In genomic region chr11:59707931-59708611, GRCm38 (mm10) we compare ENCODE assay signal across 8 mouse cellular contexts. TPM values are rescaled to one million over a fixed set of nuclear protein-coding genes. Genes with fewer than 3 reads are reported as not detected.
DNase-seq lines count a peak whose midpoint lies in the region; ATAC-seq lines count a peak whose summit lies in the region.

No protein-coding gene starts in this region.

- peak overlapping the region; percentile 93 for H3K27ac ChIP-seq in embryonic facial prominence, embryonic 14.5 days (replicated peaks; ENCODE audit: low read depth, low read length)
- H3K27ac ChIP-seq in heart, embryonic 10.5 days: peak overlapping the region; percentile 89
- peak overlapping the region; percentile 93 for H3K27ac ChIP-seq in kidney, embryonic 14.5 days (ENCODE audit: low read depth, low read length)
- peak overlapping the region; percentile 74 for H3K27ac ChIP-seq in limb, embryonic 12.5 days
- peak overlapping the region; percentile 81 for H3K27ac ChIP-seq in midbrain, embryonic 16.5 days (ENCODE audit: low read length)

- peak overlapping the region; percentile 24 for H3K4me2 ChIP-seq in embryonic facial prominence, embryonic 14.5 days (ENCODE audit: low read depth, low read length)
- no peak overlapping the region; the same call in 1 of the 2 replicates for H3K4me2 ChIP-seq in kidney, embryonic 14.5 days (replicated peaks; ENCODE audit: low read depth, low read length)
- H3K4me2 ChIP-seq in limb, embryonic 12.5 days: no peak overlapping the region
- peak overlapping the region; percentile 7; the same call in 1 of the 2 replicates for H3K4me2 ChIP-seq in midbrain, embryonic 16.5 days (ENCODE audit: low read length)

- H3K36me3 ChIP-seq in embryonic facial prominence, embryonic 14.5 days (ENCODE audit: control insufficient read depth, insufficient read depth, low read length): peaks cover 6% of the 10 kb centered on the region; the same call in 1 of the 2 replicates
- H3K36me3 ChIP-seq in heart, embryonic 10.5 days: no peaks in the 10 kb centered on the region
- peaks cover 5% of the 10 kb centered on the region; the same call in 1 of the 2 replicates for H3K36me3 ChIP-seq in kidney, embryonic 14.5 days (ENCODE audit: control insufficient read depth, insufficient read depth, low read length)
- H3K36me3 ChIP-seq in limb, embryonic 12.5 days: peaks cover 13% of the 10 kb centered on the region; the same call in 1 of the 2 replicates
- H3K36me3 ChIP-seq in midbrain, embryonic 16.5 days (ENCODE audit: control insufficient read depth, insufficient read depth, low read length): no peaks in the 10 kb centered on the region

- peak overlapping the region; percentile 38; the same call in 1 of the 2 replicates for H3K9ac ChIP-seq in embryonic facial prominence, embryonic 14.5 days (ENCODE audit: low read depth, low read length)
- no peak overlapping the region; the same call in 1 of the 2 replicates for H3K9ac ChIP-seq in kidney, embryonic 14.5 days (ENCODE audit: low read depth, low read length)
- H3K9ac ChIP-seq in limb, embryonic 12.5 days (replicated peaks): no peak overlapping the region
- H3K9ac ChIP-seq in midbrain, embryonic 16.5 days (ENCODE audit: low read depth, low read length): peak overlapping the region; percentile 40; the same call in 1 of the 2 replicates

- WGBS in embryonic facial prominence, embryonic 14.5 days: 26% methylated on average over 11 of the region's 11 CpGs
- WGBS in heart, embryonic 10.5 days: 20% methylated on average over 11 of the region's 11 CpGs
- 41% methylated on average over 11 of the region's 11 CpGs for WGBS in kidney, embryonic 14.5 days
- WGBS in limb, embryonic 12.5 days: 62% methylated on average over 11 of the region's 11 CpGs
- WGBS in midbrain, embryonic 16.5 days: 25% methylated on average over 11 of the region's 11 CpGs

- no peaks in the 10 kb centered on the region for H3K9me3 ChIP-seq in embryonic facial prominence, embryonic 14.5 days (ENCODE audit: control insufficient read depth, low read length)
- no peaks in the 10 kb centered on the region for H3K9me3 ChIP-seq in heart, embryonic 10.5 days
- H3K9me3 ChIP-seq in kidney, embryonic 14.5 days (ENCODE audit: control insufficient read depth, low read length): no peaks in the 10 kb centered on the region
- H3K9me3 ChIP-seq in limb, embryonic 12.5 days: no peaks in the 10 kb centered on the region
- no peaks in the 10 kb centered on the region for H3K9me3 ChIP-seq in midbrain, embryonic 16.5 days (replicated peaks; ENCODE audit: control insufficient read depth, low read length, poor library complexity, severe bottlenecking)

- ATAC-seq in embryonic facial prominence, embryonic 14.5 days (ENCODE audit: low read depth): peak; percentile 87
- ATAC-seq in kidney, embryonic 14.5 days (ENCODE audit: low FRiP score, low TSS enrichment): peak; percentile 88
- ATAC-seq in limb, embryonic 12.5 days (ENCODE audit: insufficient number of reproducible peaks, insufficient read depth, low FRiP score, low TSS enrichment, low read depth): no peak
- ATAC-seq in midbrain, embryonic 16.5 days: peak; percentile 54; the same call in 1 of the 2 replicates

- peaks cover 31% of the 10 kb centered on the region for H3K4me1 ChIP-seq in embryonic facial prominence, embryonic 14.5 days (ENCODE audit: control insufficient read depth, insufficient read depth, low read length)
- peaks cover 59% of the 10 kb centered on the region for H3K4me1 ChIP-seq in heart, embryonic 10.5 days
- peaks cover 19% of the 10 kb centered on the region for H3K4me1 ChIP-seq in kidney, embryonic 14.5 days (ENCODE audit: control insufficient read depth, insufficient read depth, low read length)
- peaks cover 25% of the 10 kb centered on the region for H3K4me1 ChIP-seq in limb, embryonic 12.5 days (replicated peaks)
- H3K4me1 ChIP-seq in midbrain, embryonic 16.5 days (ENCODE audit: control insufficient read depth, insufficient read depth, low read length): peaks cover 16% of the 10 kb centered on the region

- no peaks in the 10 kb centered on the region for H3K27me3 ChIP-seq in embryonic facial prominence, embryonic 14.5 days (replicated peaks; ENCODE audit: control insufficient read depth, insufficient read depth, low read length)
- no peaks in the 10 kb centered on the region for H3K27me3 ChIP-seq in heart, embryonic 10.5 days (ENCODE audit: insufficient read depth, poor library complexity, severe bottlenecking)
- H3K27me3 ChIP-seq in kidney, embryonic 14.5 days (ENCODE audit: control insufficient read depth, insufficient read depth, low read length): no peaks in the 10 kb centered on the region
- no peaks in the 10 kb centered on the region for H3K27me3 ChIP-seq in limb, embryonic 12.5 days
- no peaks in the 10 kb centered on the region for H3K27me3 ChIP-seq in midbrain, embryonic 16.5 days (ENCODE audit: control insufficient read depth, insufficient read depth, low read depth, low read length)

- H3K4me3 ChIP-seq in embryonic facial prominence, embryonic 14.5 days (ENCODE audit: low read depth, low read length): no peak overlapping the region
- peak overlapping the region; percentile 38 for H3K4me3 ChIP-seq in heart, embryonic 10.5 days
- H3K4me3 ChIP-seq in kidney, embryonic 14.5 days (ENCODE audit: low read length): no peak overlapping the region
- no peak overlapping the region for H3K4me3 ChIP-seq in limb, embryonic 12.5 days (replicated peaks)
- H3K4me3 ChIP-seq in midbrain, embryonic 16.5 days (ENCODE audit: low read depth, low read length): no peak overlapping the region

- DNase-seq in adrenal gland, adult (ENCODE audit: inconsistent age in 2 of 2, low spot score in 1 of 2): peak; percentile 45 to 80
- no peak for DNase-seq in adrenal gland, postnatal 4 days (ENCODE audit: low spot score in 2 of 2)
- DNase-seq in embryonic facial prominence, embryonic 14.5 days (ENCODE audit: low spot score): peak; percentile 88
- peak; percentile 83 for DNase-seq in heart, embryonic 10.5 days (ENCODE audit: low spot score)
- peak; percentile 93 for DNase-seq in telencephalon, adult 2 months (ENCODE audit: low read depth, low spot score)

RNA-seq across cellular contexts. Expression of gene Mprip, which starts 47.0 kb away (rescaled TPM):
- total RNA-seq in adrenal gland, postnatal 4 days (2021): 100 to 1,000 TPM; 235 to 240 TPM
- 75.0 and 80.4 TPM in 2 replicates for polyA plus RNA-seq in embryonic facial prominence, embryonic 14.5 days (2014; fragmentation: Nextera tagmentation; extraction: Ambion mirVana)
- polyA plus RNA-seq in heart, embryonic 10.5 days (2016; fragmentation: Nextera tagmentation; extraction: Ambion mirVana): 36.6 and 43.6 TPM in 2 replicates
- polyA plus RNA-seq in kidney, embryonic 14.5 days (2014; fragmentation: Nextera tagmentation; extraction: Ambion mirVana): 53.4 and 64.1 TPM in 2 replicates
- 66.6 and 97.2 TPM in 2 replicates for polyA plus RNA-seq in limb, embryonic 12.5 days (2016; fragmentation: Nextera tagmentation; extraction: Ambion mirVana)
- 35.8 and 39.2 TPM in 2 replicates for polyA plus RNA-seq in midbrain, embryonic 16.5 days (2015; fragmentation: Nextera tagmentation; extraction: Ambion mirVana)

Comparison
In these comparisons a context has a peak if more than half of its experiments do, and no peak if none do; other contexts are left out.
1. DNase-seq: peak in adrenal gland, adult (2 of 2), embryonic facial prominence, embryonic 14.5 days (single experiment), heart, embryonic 10.5 days (single experiment) and telencephalon, adult 2 months (single experiment); none in adrenal gland, postnatal 4 days (0 of 2).
2. H3K4me2 ChIP-seq: peak in embryonic facial prominence, embryonic 14.5 days (single experiment) and midbrain, embryonic 16.5 days (single experiment); none in kidney, embryonic 14.5 days (single experiment) and limb, embryonic 12.5 days (single experiment).
3. H3K9ac ChIP-seq: peak in embryonic facial prominence, embryonic 14.5 days (single experiment) and midbrain, embryonic 16.5 days (single experiment); none in kidney, embryonic 14.5 days (single experiment) and limb, embryonic 12.5 days (single experiment).
4. Peak in every context shown above with its lines, with median percentiles within 50 percentile points of each other: H3K27ac ChIP-seq.